Mouse (Mus musculus) CD8-positive naive resting alpha-beta T cell, adult 2 months (primary cell): ENCODE data around the gene Rif1.
A peak's percentile ranks its signal among the peaks of the same experiment; 100 is the strongest.
"Not testable (repeated sequence)": the region's sequence is repeated elsewhere in the genome, so short reads cannot be mapped to it uniquely, and the experiment has no call there.

Experiments used
- DNase-seq, 2 experiments: peaks; one replicate each; pipeline ENCODE4 v3.0.0; 2022; ENCODE audit warnings: low read depth in 2 of 2, low spot score in 2 of 2

The Rif1 gene

DNA sequence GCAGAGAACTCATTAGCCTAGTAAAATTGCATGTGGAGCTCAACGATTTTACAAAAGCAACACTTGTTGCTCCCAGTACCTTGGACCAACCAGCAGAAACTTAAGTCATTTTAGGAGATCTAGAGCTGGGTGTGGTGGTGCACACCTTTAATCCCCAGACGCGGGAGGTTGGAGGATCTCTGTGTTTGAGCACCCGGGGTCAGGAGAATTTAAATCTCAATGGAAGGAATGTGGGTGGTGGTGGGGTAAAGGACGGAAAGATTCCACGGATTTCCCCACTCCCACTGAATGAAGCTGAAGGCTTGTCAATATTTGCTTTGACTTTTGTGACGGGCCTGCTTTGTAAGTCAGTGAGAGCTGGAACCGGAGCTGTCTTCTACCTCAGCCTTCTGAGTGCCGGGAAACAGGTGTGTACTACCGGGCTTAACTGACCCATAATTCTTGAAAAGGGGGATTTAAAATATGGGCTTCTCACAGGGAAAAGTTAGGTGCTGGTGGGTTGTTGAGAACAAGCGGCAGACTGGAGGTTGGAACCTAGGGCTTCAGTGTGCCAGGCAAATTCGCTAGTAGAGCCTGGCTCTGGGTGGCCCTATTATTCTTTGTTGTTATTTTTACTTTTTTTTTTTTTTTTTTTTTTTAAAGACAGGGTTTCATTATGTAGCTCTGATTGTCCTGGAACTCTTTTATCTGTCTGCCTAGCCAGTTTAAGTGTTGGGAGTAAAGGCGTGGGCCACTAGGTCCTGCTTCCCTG lies 1.2 kb upstream of the Rif1 start:
- no peak for DNase-seq

DNA sequence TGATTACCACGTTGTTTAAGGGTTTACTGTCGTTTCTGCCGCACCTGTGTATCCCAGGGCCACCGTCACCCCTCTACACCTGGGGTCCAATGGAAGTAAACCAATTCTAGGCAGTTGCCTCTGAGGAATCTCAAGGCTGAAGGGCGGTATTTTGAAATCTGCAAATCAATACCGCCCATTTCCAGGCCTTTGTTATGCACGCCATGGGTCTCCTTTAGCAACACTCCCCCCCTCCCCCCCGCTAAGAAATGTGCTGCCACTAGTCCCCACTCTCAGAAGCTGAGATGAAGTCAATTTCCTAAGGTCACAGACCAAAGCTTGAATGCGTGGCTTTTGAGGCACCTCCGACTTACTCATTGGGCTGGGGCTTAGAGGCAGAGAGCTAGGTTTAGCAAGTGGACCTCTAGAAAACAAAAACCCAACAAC lies 554 bp upstream of the Rif1 start:
- no peak for DNase-seq

GRCm38 (mm10) chr2:52073141-52073904 lies 691 bp downstream of the Rif1 start:
- peak; percentile 29 to 34 for DNase-seq

- no peak for DNase-seq
Measured at GRCm38 (mm10) chr2:52078666-52079065, 6.0 kb downstream of the Rif1 start.

- DNase-seq, result no peak
Measured at GRCm38 (mm10) chr2:52084013-52084412, 11.4 kb downstream of the Rif1 start.

DNA sequence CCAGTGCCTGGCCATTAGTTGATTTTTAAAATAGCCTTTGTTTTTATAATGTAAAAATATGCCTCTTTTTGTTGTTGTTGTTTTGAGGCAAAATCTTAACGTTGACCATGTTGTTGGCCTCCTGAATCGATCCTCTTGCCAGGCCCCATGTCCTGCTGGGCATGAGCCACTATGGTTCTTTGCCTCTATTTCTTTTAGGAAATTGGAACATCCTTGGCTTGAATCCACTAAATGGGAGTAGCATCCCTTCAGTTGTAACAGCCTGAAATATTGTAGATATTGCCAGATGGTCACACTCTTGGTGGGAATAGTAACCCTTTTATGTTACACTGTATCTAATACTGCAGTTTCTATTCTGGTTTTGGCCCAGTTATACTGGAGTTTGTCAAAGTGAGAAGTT lies 11.9 kb downstream of the Rif1 start:
- no peak for DNase-seq

DNA sequence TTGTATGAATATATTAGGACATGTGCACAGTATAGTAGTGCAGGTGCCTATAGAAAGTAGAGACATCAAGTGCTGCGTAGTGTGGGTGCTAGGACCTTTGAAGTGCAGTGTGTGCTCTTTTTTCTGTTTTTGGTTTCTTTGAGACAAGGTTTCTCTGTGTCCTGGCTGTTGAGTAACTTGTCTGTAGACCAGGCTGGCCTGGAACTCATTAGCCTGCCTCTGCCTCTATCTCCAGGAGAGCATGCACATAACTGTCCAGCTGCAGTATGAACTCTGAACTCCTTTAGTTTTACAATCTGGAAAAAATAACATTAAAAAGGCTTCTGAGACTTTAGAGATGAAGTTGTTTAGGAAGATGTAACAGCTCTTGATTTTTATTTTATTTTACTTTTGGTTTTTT lies 41.5 kb downstream of the Rif1 start:
- no peak for DNase-seq

GRCm38 (mm10) chr2:52131370-52131769 lies 58.7 kb downstream of the Rif1 start:
- DNase-seq, result not testable (repeated sequence)

GRCm38 (mm10) chr2:52133351-52133750 lies 60.7 kb downstream of the Rif1 start:
- DNase-seq, result no peak

GRCm38 (mm10) chr2:52153064-52153463 lies 80.4 kb downstream of the Rif1 start:
- no peak for DNase-seq

DNA sequence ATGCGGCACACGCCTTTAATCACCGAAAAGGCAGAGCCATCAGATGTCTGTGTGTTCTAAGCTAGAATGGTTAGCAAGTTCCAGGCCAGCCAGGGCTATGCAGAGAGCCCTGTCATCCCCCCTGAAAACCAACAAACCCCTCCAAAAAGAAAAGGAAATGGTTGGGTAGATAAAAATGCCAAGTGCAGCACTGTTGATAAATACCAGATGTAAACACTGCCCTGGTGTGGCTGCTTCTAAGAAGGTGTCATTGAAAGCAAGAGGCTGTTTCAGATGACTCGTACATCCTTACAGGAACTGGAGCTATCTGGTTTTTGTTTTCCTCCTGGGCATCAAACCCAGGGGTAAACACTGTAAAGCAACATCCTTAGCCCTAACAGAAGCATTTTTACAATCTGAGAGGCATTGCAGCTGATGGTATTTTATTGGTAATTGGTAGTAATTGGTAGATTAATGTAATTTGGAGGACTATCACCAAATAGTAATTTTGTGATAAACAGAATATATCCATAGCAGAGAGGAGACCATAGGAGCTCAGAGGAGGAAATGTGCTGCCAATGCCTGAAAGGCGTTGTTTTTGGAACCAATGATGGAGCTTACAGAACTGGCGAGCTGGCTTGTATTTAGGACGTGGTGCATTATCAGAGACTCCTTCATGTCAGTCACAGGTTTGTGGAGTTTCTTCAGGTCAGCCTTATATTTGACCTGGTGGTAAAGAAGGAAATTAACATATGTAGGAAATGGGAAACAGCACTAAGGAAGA lies 96.8 kb downstream of the Rif1 start:
- no peak for DNase-seq
